ENCODE assay signal across 8 mouse cellular contexts in the genomic region with DNA sequence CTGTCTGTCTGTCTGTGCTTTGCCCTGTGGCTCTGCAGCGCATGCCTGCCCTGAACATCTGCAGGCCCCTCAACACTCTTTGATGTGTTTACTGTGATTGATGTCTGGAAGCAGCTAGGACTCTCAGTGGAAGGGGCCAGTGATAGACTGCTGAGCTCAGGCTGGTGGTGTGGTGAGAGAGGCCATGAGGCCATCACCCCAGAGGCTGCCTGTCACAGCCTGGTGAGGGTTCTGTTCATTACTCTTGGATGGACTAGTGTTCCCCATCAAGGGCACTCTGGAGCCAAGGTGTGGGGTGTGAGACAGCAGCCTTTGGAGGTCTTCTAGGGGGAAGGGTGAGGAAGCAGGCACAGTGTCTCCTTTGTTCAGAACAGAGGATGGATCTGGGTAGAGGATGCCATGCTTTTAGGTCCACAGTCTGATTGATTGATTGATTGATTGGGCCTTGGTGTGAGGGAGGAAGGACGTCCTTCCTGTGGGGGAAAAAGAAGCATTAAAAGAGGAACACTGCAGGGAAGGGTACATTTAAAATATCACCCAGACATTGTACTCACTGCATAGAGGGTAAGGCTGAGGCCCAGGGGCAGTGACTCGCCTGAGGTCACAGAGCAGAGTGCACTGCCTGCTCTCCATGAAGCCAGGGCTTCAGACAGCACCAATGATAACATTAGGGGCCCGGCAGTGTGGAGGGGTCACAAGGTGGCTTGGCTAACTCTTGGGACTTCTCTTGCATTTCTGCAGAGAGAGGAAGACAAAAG. TPM values are rescaled to one million over a fixed set of nuclear protein-coding genes. Genes with fewer than 3 reads are reported as not detected.
A peak's percentile ranks its signal among the peaks of the same experiment; 100 is the strongest.
DNase-seq lines count a peak whose midpoint lies in the region; ATAC-seq and TF ChIP-seq lines count a peak whose summit lies in the region.

No protein-coding gene starts in this region.

- H3K36me3 ChIP-seq in heart, embryonic 15.5 days: peaks cover 15% of the 10 kb centered on the region; the same call in 1 of the 2 replicates
- peaks cover 10% of the 10 kb centered on the region for H3K36me3 ChIP-seq in hindbrain, embryonic 12.5 days
- H3K36me3 ChIP-seq in midbrain, embryonic 12.5 days: peaks cover 13% of the 10 kb centered on the region

- no peaks in the 10 kb centered on the region for H3K27me3 ChIP-seq in heart, embryonic 15.5 days
- H3K27me3 ChIP-seq in Patski: no peaks in the 10 kb centered on the region
- no peaks in the 10 kb centered on the region for H3K27me3 ChIP-seq in hindbrain, embryonic 12.5 days
- no peaks in the 10 kb centered on the region for H3K27me3 ChIP-seq in midbrain, embryonic 12.5 days

- peaks cover 14% of the 10 kb centered on the region for H3K4me1 ChIP-seq in heart, embryonic 15.5 days (replicated peaks)
- peaks cover 48% of the 10 kb centered on the region for H3K4me1 ChIP-seq in hindbrain, embryonic 12.5 days
- peaks cover 44% of the 10 kb centered on the region for H3K4me1 ChIP-seq in midbrain, embryonic 12.5 days

- CTCF ChIA-PET in Patski (lab: Charles Lee): no interaction called here

- DNase-seq in heart, adult 11 months: no peak
- DNase-seq in Patski (ENCODE audit: low read depth, low spot score) (no peak), adipocyte (ENCODE audit: low spot score) (no peak)
- no peak for DNase-seq in cerebellum, adult 9-11 months
- DNase-seq in cerebellum, adult 11 months: no peak

- H3K9ac ChIP-seq in heart, embryonic 15.5 days: no peak overlapping the region
- peak overlapping the region; percentile 1; the same call in 1 of the 2 replicates for H3K9ac ChIP-seq in hindbrain, embryonic 12.5 days
- H3K9ac ChIP-seq in midbrain, embryonic 12.5 days (replicated peaks): peak overlapping the region; percentile 26; the same call in 1 of the 2 replicates

- TF ChIP-seq CTCF in Patski (IDR thresholded peaks at IDR 0.05): no peak

- in situ Hi-C loops in Patski (cut with MboI; ENCODE audit: low pct_unique_long_range_greater_than_20kb): no loop called here

- POLR2A ChIA-PET in Patski (lab: Charles Lee): interaction anchor here (1.3 kb wide), 1 partner anchor 18 kb away, joined by 3 read pairs; no protein-coding TSS in a partner anchor

- ATAC-seq in heart, embryonic 15.5 days (replicated peaks; ENCODE audit: insufficient number of reproducible peaks, insufficient read depth, low FRiP score, low read depth): peak; percentile 37; the same call in 1 of the 2 replicates
- ATAC-seq in Patski: peak; percentile 9
- 0 out of 2 replicates have a peak, but pooled peaks have one; percentile 11 for ATAC-seq in hindbrain, embryonic 12.5 days (ENCODE audit: low FRiP score)
- no peak for ATAC-seq in midbrain, embryonic 12.5 days (ENCODE audit: low FRiP score, low read depth)

- H3K4me2 ChIP-seq in heart, embryonic 15.5 days: no peak overlapping the region
- H3K4me2 ChIP-seq in hindbrain, embryonic 12.5 days (replicated peaks): no peak overlapping the region
- H3K4me2 ChIP-seq in midbrain, embryonic 12.5 days (replicated peaks): 0 out of 2 replicates have a peak overlapping the region, but pooled peaks have one; percentile 0

- peak overlapping the region; percentile 19; the same call in 1 of the 2 replicates for H3K27ac ChIP-seq in heart, embryonic 15.5 days
- H3K27ac ChIP-seq in hindbrain, embryonic 12.5 days: peak overlapping the region; percentile 87
- peak overlapping the region; percentile 87 for H3K27ac ChIP-seq in midbrain, embryonic 12.5 days (replicated peaks)

- 31% methylated on average over 4 of the region's 4 CpGs for WGBS in heart, embryonic 15.5 days
- WGBS in hindbrain, embryonic 12.5 days: 16% methylated on average over 4 of the region's 4 CpGs
- WGBS in midbrain, embryonic 12.5 days: 24% methylated on average over 4 of the region's 4 CpGs

- no peaks in the 10 kb centered on the region for H3K9me3 ChIP-seq in heart, embryonic 15.5 days (replicated peaks)
- H3K9me3 ChIP-seq in hindbrain, embryonic 12.5 days (replicated peaks): no peaks in the 10 kb centered on the region
- H3K9me3 ChIP-seq in midbrain, embryonic 12.5 days: no peaks in the 10 kb centered on the region

- H3K4me3 ChIP-seq in heart, embryonic 15.5 days: no peak overlapping the region
- no peak overlapping the region for H3K4me3 ChIP-seq in hindbrain, embryonic 12.5 days
- no peak overlapping the region for H3K4me3 ChIP-seq in midbrain, embryonic 12.5 days

RNA-seq across cellular contexts. Expression of a gene that starts 28.4 kb away (rescaled TPM):
- polyA plus RNA-seq in heart, embryonic 15.5 days (2015; fragmentation: Nextera tagmentation; extraction: Ambion mirVana): 72.5 and 74.9 TPM in 2 replicates
- polyA plus RNA-seq in Patski (2021): 497 TPM
- 70.2 and 78.0 TPM in 2 replicates for polyA plus RNA-seq in hindbrain, embryonic 12.5 days (2016; fragmentation: Nextera tagmentation; extraction: Ambion mirVana)
- polyA plus RNA-seq in midbrain, embryonic 12.5 days (2016; fragmentation: Nextera tagmentation; extraction: Ambion mirVana): 69.4 and 82.8 TPM in 2 replicates

Comparison
In these comparisons a context has a peak if more than half of its experiments do, and no peak if none do; other contexts are left out.
1. H3K27ac ChIP-seq: peak in every context shown above with its lines; median percentile 87 in hindbrain, embryonic 12.5 days; 87 in midbrain, embryonic 12.5 days; 19 in heart, embryonic 15.5 days.